ENCODE assay signal across 9 mouse cellular contexts in the genomic region with DNA sequence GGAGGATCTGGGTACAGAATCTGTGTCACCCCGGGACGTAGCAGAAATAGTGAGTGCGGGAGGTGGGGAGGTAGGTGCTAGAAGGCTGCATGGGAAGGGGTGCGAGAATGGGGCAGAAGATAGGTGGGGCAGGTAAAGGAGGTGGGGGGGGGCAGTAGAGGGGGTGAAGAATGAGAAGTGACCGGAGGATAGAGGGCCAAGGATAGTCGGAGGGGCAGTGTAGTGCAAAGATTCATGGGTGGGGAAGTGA. TPM values are rescaled to one million over a fixed set of nuclear protein-coding genes. Genes with fewer than 3 reads are reported as not detected.
A peak's percentile ranks its signal among the peaks of the same experiment; 100 is the strongest.
DNase-seq lines count a peak whose midpoint lies in the region; ATAC-seq and TF ChIP-seq lines count a peak whose summit lies in the region.
"Had no signal": no experiment of that assay in that cellular context is flagged by ENCODE, and none has a peak within 500 bp of the region (broad histone marks: within the 10 kb centered on the region; RNA-seq: fewer than 3 reads in every experiment).

No protein-coding gene starts in this region.

- no peak for TF ChIP-seq POLR2A in liver, adult 2 months (IDR thresholded peaks at IDR 0.05; ENCODE audit: extremely low read depth, insufficient read depth, low read length)

- H3K36me3 ChIP-seq in liver, adult 2 months (ENCODE audit: control insufficient read depth, insufficient read depth, low read length) = no peaks in the 10 kb centered on the region
- peaks cover 11% of the 10 kb centered on the region for H3K36me3 ChIP-seq in embryonic facial prominence, embryonic 13.5 days
- no peaks in the 10 kb centered on the region for H3K36me3 ChIP-seq in hindbrain, postnatal 0 days (ENCODE audit: insufficient read depth, low read length)
- H3K36me3 ChIP-seq in midbrain, postnatal 0 days (ENCODE audit: insufficient read depth, low read length) = 0 out of 2 replicates have a peak, but pooled peaks cover 2% of the 10 kb centered on the region

- no peak for TF ChIP-seq CTCF in liver, adult 2 months (IDR thresholded peaks at IDR 0.05; ENCODE audit: low read depth, low read length)
- TF ChIP-seq CTCF in hindbrain, postnatal 0 days (IDR thresholded peaks at IDR 0.05; ENCODE audit: low read depth) = no peak
- no peak for TF ChIP-seq CTCF in midbrain, postnatal 0 days (IDR thresholded peaks at IDR 0.05)

- no peaks in the 10 kb centered on the region for H3K79me2 ChIP-seq in liver, adult 2 months (ENCODE audit: control insufficient read depth, insufficient read depth, low read length)

- H3K27me3 ChIP-seq in liver, adult 2 months (ENCODE audit: control insufficient read depth, insufficient read depth, low read length) = no peaks in the 10 kb centered on the region
- no peaks in the 10 kb centered on the region for H3K27me3 ChIP-seq in embryonic facial prominence, embryonic 13.5 days
- no peaks in the 10 kb centered on the region for H3K27me3 ChIP-seq in hindbrain, postnatal 0 days (ENCODE audit: insufficient read depth, low read length)
- no peaks in the 10 kb centered on the region for H3K27me3 ChIP-seq in midbrain, postnatal 0 days (ENCODE audit: insufficient read depth, low read length)

- H3K4me1 ChIP-seq in liver, adult 2 months (ENCODE audit: control insufficient read depth, insufficient read depth, low read length) = no peaks in the 10 kb centered on the region; the same call in none of the 2 replicates
- H3K4me1 ChIP-seq in embryonic facial prominence, embryonic 13.5 days = peaks cover 21% of the 10 kb centered on the region
- no peaks in the 10 kb centered on the region for H3K4me1 ChIP-seq in hindbrain, postnatal 0 days (ENCODE audit: insufficient read depth, low read length)
- H3K4me1 ChIP-seq in midbrain, postnatal 0 days (ENCODE audit: insufficient read depth, low read length) = no peaks in the 10 kb centered on the region

- peak overlapping the region; percentile 74 for H3K4me2 ChIP-seq in embryonic facial prominence, embryonic 13.5 days
- peak overlapping the region; percentile 92 for H3K4me2 ChIP-seq in hindbrain, postnatal 0 days (ENCODE audit: low read depth, low read length)
- H3K4me2 ChIP-seq in midbrain, postnatal 0 days (ENCODE audit: low read depth, low read length, poor library complexity, severe bottlenecking) = peak overlapping the region; percentile 89

- H3K9me3 ChIP-seq in embryonic facial prominence, embryonic 13.5 days = no peaks in the 10 kb centered on the region
- no peaks in the 10 kb centered on the region for H3K9me3 ChIP-seq in hindbrain, postnatal 0 days (ENCODE audit: low read length)
- H3K9me3 ChIP-seq in midbrain, postnatal 0 days (ENCODE audit: low read length) = no peaks in the 10 kb centered on the region

- ATAC-seq in embryonic facial prominence, embryonic 13.5 days (ENCODE audit: insufficient number of reproducible peaks, insufficient read depth, low FRiP score, low TSS enrichment, low read depth) = no peak; the same call in 1 of the 2 replicates
- ATAC-seq in hindbrain, postnatal 0 days = no peak; the same call in 1 of the 2 replicates
- ATAC-seq in midbrain, postnatal 0 days (ENCODE audit: low FRiP score) = no peak

- peak overlapping the region; percentile 45 for H3K27ac ChIP-seq in liver, adult 2 months (replicated peaks; ENCODE audit: insufficient read depth, low read depth, low read length)
- H3K27ac ChIP-seq in embryonic facial prominence, embryonic 13.5 days = peak overlapping the region; percentile 90; the same call in 1 of the 2 replicates
- peak overlapping the region; percentile 79; the same call in 1 of the 2 replicates for H3K27ac ChIP-seq in hindbrain, postnatal 0 days
- peak overlapping the region; percentile 12; the same call in 1 of the 2 replicates for H3K27ac ChIP-seq in midbrain, postnatal 0 days (ENCODE audit: low read depth, low read length)

- DNase-seq in liver, adult 2 months (ENCODE audit: extremely low read depth, low read depth, low spot score) = no peak
- DNase-seq in liver = no peak
- DNase-seq in hindbrain, postnatal 0 days (ENCODE audit: low spot score) = no peak
- DNase-seq in midbrain, postnatal 0 days (ENCODE audit: low spot score) = no peak
- no peak for DNase-seq in gastrocnemius, postnatal 10 days
- no peak for DNase-seq in layer of hippocampus, postnatal 36 days
- no peak for DNase-seq in spleen, adult 18-20 months

- peak overlapping the region; percentile 79 for H3K4me3 ChIP-seq in liver, adult 2 months (ENCODE audit: insufficient read depth, low read depth, low read length)
- H3K4me3 ChIP-seq in embryonic facial prominence, embryonic 13.5 days = peak overlapping the region; percentile 74
- peak overlapping the region; percentile 60 for H3K4me3 ChIP-seq in hindbrain, postnatal 0 days (ENCODE audit: low read length)
- peak overlapping the region; percentile 59 for H3K4me3 ChIP-seq in midbrain, postnatal 0 days (ENCODE audit: low read depth, low read length)

- H3K9ac ChIP-seq in liver, adult 2 months (ENCODE audit: low read depth, low read length) = peak overlapping the region; percentile 47
- peak overlapping the region; percentile 96 for H3K9ac ChIP-seq in embryonic facial prominence, embryonic 13.5 days
- H3K9ac ChIP-seq in hindbrain, postnatal 0 days (replicated peaks; ENCODE audit: low read length) = peak overlapping the region; percentile 70
- peak overlapping the region; percentile 63 for H3K9ac ChIP-seq in midbrain, postnatal 0 days (replicated peaks; ENCODE audit: low read length, poor library complexity, severe bottlenecking)

- WGBS in liver, adult 2 months = 7% methylated on average over 6 of the region's 6 CpGs
- WGBS in embryonic facial prominence, embryonic 13.5 days = 0% methylated on average over 6 of the region's 6 CpGs
- under 1% methylated on average over 6 of the region's 6 CpGs for WGBS in hindbrain, postnatal 0 days
- WGBS in midbrain, postnatal 0 days = 2% methylated on average over 6 of the region's 6 CpGs

RNA-seq across cellular contexts. Expression of a gene that starts 0.7 kb away (rescaled TPM):
- 6.3 and 8.1 TPM in 2 replicates for total RNA-seq in liver, adult 2 months (2014; rRNA removed)
- polyA plus RNA-seq in liver, adult 2 months (2012; rRNA removed) = 12.1 and 24.6 TPM in 2 replicates
- polyA plus RNA-seq in embryonic facial prominence, embryonic 13.5 days (2015; fragmentation: Nextera tagmentation; extraction: Ambion mirVana) = 174 and 185 TPM in 2 replicates
- total RNA-seq in hindbrain, postnatal 0 days (2014; rRNA removed) = 23.1 and 27.2 TPM in 2 replicates
- polyA plus RNA-seq in hindbrain, postnatal 0 days (2015; fragmentation: Nextera tagmentation; extraction: Ambion mirVana) = 41.9 and 42.6 TPM in 2 replicates
- total RNA-seq in midbrain, postnatal 0 days (2014; rRNA removed) = 20.0 and 26.0 TPM in 2 replicates
- polyA plus RNA-seq in midbrain, postnatal 0 days (2015; fragmentation: Nextera tagmentation; extraction: Ambion mirVana) = 32.1 and 33.2 TPM in 2 replicates
- total RNA-seq in gastrocnemius, postnatal 10 days (2021) = 10 to 100 TPM; 27.4 to 38.9 TPM
- total RNA-seq in layer of hippocampus, postnatal 36 days (2021) = 10 to 100 TPM; 11.7 to 17.4 TPM

RNA-seq across cellular contexts. Expression of a gene that starts 17.9 kb away (rescaled TPM):
- total RNA-seq in liver, adult 2 months (2014; rRNA removed) = not detected in 2 replicates
- polyA plus RNA-seq in liver, adult 2 months (2012; rRNA removed) = not detected in 2 replicates
- polyA plus RNA-seq in embryonic facial prominence, embryonic 13.5 days (2015; fragmentation: Nextera tagmentation; extraction: Ambion mirVana) = not detected in 2 replicates
- not detected in 2 replicates for total RNA-seq in hindbrain, postnatal 0 days (2014; rRNA removed)
- not detected in 2 replicates for polyA plus RNA-seq in hindbrain, postnatal 0 days (2015; fragmentation: Nextera tagmentation; extraction: Ambion mirVana)
- total RNA-seq in midbrain, postnatal 0 days (2014; rRNA removed) = not detected in 2 replicates
- not detected in 2 replicates for polyA plus RNA-seq in midbrain, postnatal 0 days (2015; fragmentation: Nextera tagmentation; extraction: Ambion mirVana)
- not detected for total RNA-seq in gastrocnemius, postnatal 10 days (2021)
- not detected for total RNA-seq in layer of hippocampus, postnatal 36 days (2021)
- polyA plus RNA-seq: brain, embryonic 14.5 days had no signal

RNA-seq across cellular contexts. Expression of a gene that starts 18.5 kb away (rescaled TPM):
- not detected in 2 replicates for total RNA-seq in liver, adult 2 months (2014; rRNA removed)
- polyA plus RNA-seq in liver, adult 2 months (2012; rRNA removed) = not detected in 2 replicates
- not detected in 2 replicates for polyA plus RNA-seq in embryonic facial prominence, embryonic 13.5 days (2015; fragmentation: Nextera tagmentation; extraction: Ambion mirVana)
- total RNA-seq in hindbrain, postnatal 0 days (2014; rRNA removed) = not detected in 2 replicates
- polyA plus RNA-seq in hindbrain, postnatal 0 days (2015; fragmentation: Nextera tagmentation; extraction: Ambion mirVana) = not detected in 2 replicates
- not detected in 2 replicates for total RNA-seq in midbrain, postnatal 0 days (2014; rRNA removed)
- polyA plus RNA-seq in midbrain, postnatal 0 days (2015; fragmentation: Nextera tagmentation; extraction: Ambion mirVana) = not detected in 2 replicates
- not detected for total RNA-seq in gastrocnemius, postnatal 10 days (2021)
- not detected for total RNA-seq in layer of hippocampus, postnatal 36 days (2021)
- polyA plus RNA-seq: brain, embryonic 14.5 days had no signal

RNA-seq across cellular contexts. Expression of a gene that starts 30.0 kb away (rescaled TPM):
- total RNA-seq in liver, adult 2 months (2014; rRNA removed) = not detected in 2 replicates
- polyA plus RNA-seq in liver, adult 2 months (2012; rRNA removed) = not detected in 2 replicates
- polyA plus RNA-seq in embryonic facial prominence, embryonic 13.5 days (2015; fragmentation: Nextera tagmentation; extraction: Ambion mirVana) = not detected in 2 replicates
- total RNA-seq in hindbrain, postnatal 0 days (2014; rRNA removed) = not detected in 2 replicates
- polyA plus RNA-seq in hindbrain, postnatal 0 days (2015; fragmentation: Nextera tagmentation; extraction: Ambion mirVana) = not detected in 2 replicates
- not detected in 2 replicates for total RNA-seq in midbrain, postnatal 0 days (2014; rRNA removed)
- polyA plus RNA-seq in midbrain, postnatal 0 days (2015; fragmentation: Nextera tagmentation; extraction: Ambion mirVana) = not detected in 2 replicates
- total RNA-seq in gastrocnemius, postnatal 10 days (2021) = not detected
- total RNA-seq in layer of hippocampus, postnatal 36 days (2021) = not detected

RNA-seq across cellular contexts. Expression of a gene that starts 30.0 kb away (rescaled TPM):
- total RNA-seq in liver, adult 2 months (2014; rRNA removed) = not detected in 2 replicates
- not detected in 2 replicates for polyA plus RNA-seq in liver, adult 2 months (2012; rRNA removed)
- not detected in 2 replicates for polyA plus RNA-seq in embryonic facial prominence, embryonic 13.5 days (2015; fragmentation: Nextera tagmentation; extraction: Ambion mirVana)
- not detected in 2 replicates for total RNA-seq in hindbrain, postnatal 0 days (2014; rRNA removed)
- polyA plus RNA-seq in hindbrain, postnatal 0 days (2015; fragmentation: Nextera tagmentation; extraction: Ambion mirVana) = not detected in 2 replicates
- total RNA-seq in midbrain, postnatal 0 days (2014; rRNA removed) = not detected in 2 replicates
- not detected in 2 replicates for polyA plus RNA-seq in midbrain, postnatal 0 days (2015; fragmentation: Nextera tagmentation; extraction: Ambion mirVana)
- total RNA-seq in gastrocnemius, postnatal 10 days (2021) = not detected
- total RNA-seq in layer of hippocampus, postnatal 36 days (2021) = not detected
- polyA plus RNA-seq: brain, embryonic 14.5 days had no signal

Comparison
In these comparisons a context has a peak if more than half of its experiments do, and no peak if none do; other contexts are left out.
1. H3K27ac ChIP-seq: peak in every context shown above with its lines; median percentile 90 in embryonic facial prominence, embryonic 13.5 days; 79 in hindbrain, postnatal 0 days; 45 in liver, adult 2 months; 12 in midbrain, postnatal 0 days.